Mouse (Mus musculus) intestine, embryonic 14.5 days (tissue): ENCODE measurements around the gene Rpl32. TPM values are rescaled to one million over a fixed set of nuclear protein-coding genes. Genes with fewer than 3 reads are reported as not detected.

ENCODE experiments used
- ATAC-seq: fragments of 200-750 bp; cut with Nextera tagmentation; replicated peaks from 2 replicates; pipeline ENCODE4 v1.8.0; 2017; ENCODE audit warnings: low read depth, moderate number of reproducible peaks, moderate TSS enrichment, moderate library complexity; ENCODE audit not compliant: low FRiP score, low TSS enrichment
- DNase-seq: peaks from one replicate; pipeline ENCODE4 v3.0.0-alpha.2; 2018; ENCODE audit warnings: low spot score
- H3K27ac ChIP-seq: fragments of 300-500 bp; sonication (generic); 2 replicates; pipeline ENCODE4 v1.5.1; 2014; ENCODE audit warnings: low read depth, mild to moderate bottlenecking, control low read depth
- H3K27me3 ChIP-seq: fragments of 300-500 bp; sonication (generic); replicated peaks from 2 replicates; pipeline ENCODE4 v1.6.1; 2014; ENCODE audit warnings: low read length, control low read depth; ENCODE audit not compliant: control insufficient read depth, insufficient read depth
- H3K36me3 ChIP-seq: fragments of 300-500 bp; sonication (generic); 2 replicates; pipeline ENCODE4 v1.6.1; 2014; ENCODE audit warnings: low read length, control low read depth; ENCODE audit not compliant: control insufficient read depth, insufficient read depth
- H3K4me1 ChIP-seq: fragments of 300-500 bp; sonication (generic); replicated peaks from 2 replicates; pipeline ENCODE4 v1.6.1; 2014; ENCODE audit warnings: low read length, control low read depth, mixed read lengths; ENCODE audit not compliant: control insufficient read depth, insufficient read depth
- H3K4me2 ChIP-seq: fragments of 300-500 bp; sonication (generic); 2 replicates; pipeline ENCODE4 v1.6.1; 2014; ENCODE audit warnings: low read length
- H3K4me3 ChIP-seq: fragments of 300-500 bp; sonication (generic); 2 replicates; pipeline ENCODE4 v1.5.1; 2014; ENCODE audit warnings: low read depth, low read length, control low read depth, mixed read lengths
- H3K9ac ChIP-seq: fragments of 300-500 bp; sonication (generic); 2 replicates; pipeline ENCODE4 v1.6.1; 2014; ENCODE audit warnings: mild to moderate bottlenecking, low read length
- H3K9me3 ChIP-seq: fragments of 300-500 bp; sonication (generic); 2 replicates; pipeline ENCODE4 v1.6.1; 2016; ENCODE audit warnings: low read length, control low read depth; ENCODE audit not compliant: control insufficient read depth
- WGBS: fragments of 180-500 bp; shearing (Covaris S2); extraction: QIAGEN DNeasy Blood & Tissue Kit; methylation state at CpG from one replicate; pipeline ENCODE4 v1.1.7; 2014; 5-methylcytosine and 5-hydroxymethylcytosine counted together
- polyA plus RNA-seq: library from polyadenylated mRNA; unstranded; fragments of >200 nt; fragmentation: Nextera tagmentation; extraction: Ambion mirVana; gene quantifications from 2 replicates; pipeline ENCODE4 v1.2.1, GENCODE M21; 2014

Rpl32 gene
- polyA plus RNA-seq, 1 experiment from 2014 or later = 2,809 TPM

- H3K9ac ChIP-seq = peak overlapping the region; percentile 79
- peaks cover 3% of the 10 kb centered on the region; the same call in 1 of the 2 replicates for H3K9me3 ChIP-seq
- H3K36me3 ChIP-seq = peaks cover 19% of the 10 kb centered on the region
- peak overlapping the region; percentile 85 for H3K4me2 ChIP-seq
- no peak for DNase-seq
- H3K27ac ChIP-seq = no peak overlapping the region
- WGBS = 40% methylated on average over 3 of the region's 3 CpGs
- H3K4me3 ChIP-seq = peak overlapping the region; percentile 83
- no peaks in the 10 kb centered on the region for H3K27me3 ChIP-seq
- ATAC-seq = no peak
- peaks cover 27% of the 10 kb centered on the region for H3K4me1 ChIP-seq
Measured at GRCm38 (mm10) chr6:115775838-115776237, 32.7 kb downstream of the Rpl32 start.

- peak; percentile 88 for ATAC-seq
- Histone ChIP-seq H3K27me3 (no peaks in the 10 kb centered on the region), H3K4me3 (peak within 1 kb of the TSS; percentile 83), H3K27ac (peak within 1 kb of the TSS; percentile 80), H3K4me2 (peak within 1 kb of the TSS; percentile 85), H3K36me3 (0 out of 2 replicates have a peak, but pooled peaks cover 9% of the 10 kb centered on the region), H3K9ac (peak within 1 kb of the TSS; percentile 79), H3K9me3 (peaks cover 3% of the 10 kb centered on the region; the same call in 1 of the 2 replicates), H3K4me1 (peaks cover 27% of the 10 kb centered on the region)
- peak; percentile 89 for DNase-seq
- WGBS = 1% methylated on average over 25 of the region's 28 CpGs
Measured at GRCm38 (mm10) chr6:115774501-115774921, 34.0 kb downstream of the Rpl32 start, which contains the start of gene Cand2. Gene Cand2, plus strand, starts transcription at chr6:115774538.

GRCm38 (mm10) chr6:115773966-115774413 is 34.6 kb downstream of the Rpl32 start:
- no peaks in the 10 kb centered on the region for H3K27me3 ChIP-seq
- peak overlapping the region; percentile 16; the same call in 1 of the 2 replicates for H3K27ac ChIP-seq
- WGBS = 2% methylated on average over 14 of the region's 14 CpGs
- DNase-seq (peak; percentile 82), ATAC-seq (peak; percentile 85)
- H3K36me3 ChIP-seq = 0 out of 2 replicates have a peak, but pooled peaks cover 6% of the 10 kb centered on the region
- H3K9me3 ChIP-seq = peaks cover 3% of the 10 kb centered on the region; the same call in 1 of the 2 replicates
- H3K4me2 ChIP-seq = peak overlapping the region; percentile 70
- H3K9ac ChIP-seq = peak overlapping the region; percentile 41
- peaks cover 27% of the 10 kb centered on the region for H3K4me1 ChIP-seq
- H3K4me3 ChIP-seq = peak overlapping the region; percentile 40

DNA sequence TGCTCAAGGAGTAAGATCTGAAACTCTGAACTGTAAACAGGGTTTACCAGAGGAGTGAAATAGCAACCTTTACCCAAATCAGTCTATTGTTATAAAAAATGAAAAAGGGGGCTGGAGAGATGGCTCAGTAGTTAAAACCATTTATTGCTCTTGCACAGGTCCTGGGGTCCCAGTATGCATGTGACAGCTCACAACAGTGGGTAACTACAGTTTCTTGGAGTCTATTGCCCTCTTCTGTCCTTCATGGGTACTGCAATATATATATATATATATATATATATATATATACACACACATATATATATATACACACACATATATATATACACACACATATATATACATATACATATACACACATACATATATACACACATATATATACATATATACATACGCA is 35.9 kb downstream of the Rpl32 start:
- H3K27me3 ChIP-seq = no peaks in the 10 kb centered on the region
- 94% methylated on average over 1 of the region's 1 CpGs for WGBS
- ATAC-seq (no peak), DNase-seq (no peak)
- H3K27ac ChIP-seq = no peak overlapping the region
- H3K36me3 ChIP-seq = no peaks in the 10 kb centered on the region
- H3K9me3 ChIP-seq = peaks cover 3% of the 10 kb centered on the region; the same call in 1 of the 2 replicates
- no peak overlapping the region for H3K9ac ChIP-seq
- peaks cover 27% of the 10 kb centered on the region for H3K4me1 ChIP-seq
- H3K4me2 ChIP-seq = no peak overlapping the region
- no peak overlapping the region for H3K4me3 ChIP-seq

- Histone ChIP-seq H3K27me3 (no peaks in the 10 kb centered on the region), H3K27ac (no peak overlapping the region), H3K4me1 (peaks cover 27% of the 10 kb centered on the region), H3K4me3 (no peak overlapping the region), H3K9ac (no peak overlapping the region), H3K4me2 (no peak overlapping the region), H3K36me3 (no peaks in the 10 kb centered on the region), H3K9me3 (peaks cover 3% of the 10 kb centered on the region; the same call in 1 of the 2 replicates)
- WGBS = 79% methylated on average over 6 of the region's 6 CpGs
- no peak for DNase-seq
- ATAC-seq = no peak
Measured at GRCm38 (mm10) chr6:115772201-115772600, 36.3 kb downstream of the Rpl32 start.

GRCm38 (mm10) chr6:115770852-115771251 is 37.7 kb downstream of the Rpl32 start:
- 58% methylated on average over 4 of the region's 4 CpGs for WGBS
- ATAC-seq = no peak

DNA sequence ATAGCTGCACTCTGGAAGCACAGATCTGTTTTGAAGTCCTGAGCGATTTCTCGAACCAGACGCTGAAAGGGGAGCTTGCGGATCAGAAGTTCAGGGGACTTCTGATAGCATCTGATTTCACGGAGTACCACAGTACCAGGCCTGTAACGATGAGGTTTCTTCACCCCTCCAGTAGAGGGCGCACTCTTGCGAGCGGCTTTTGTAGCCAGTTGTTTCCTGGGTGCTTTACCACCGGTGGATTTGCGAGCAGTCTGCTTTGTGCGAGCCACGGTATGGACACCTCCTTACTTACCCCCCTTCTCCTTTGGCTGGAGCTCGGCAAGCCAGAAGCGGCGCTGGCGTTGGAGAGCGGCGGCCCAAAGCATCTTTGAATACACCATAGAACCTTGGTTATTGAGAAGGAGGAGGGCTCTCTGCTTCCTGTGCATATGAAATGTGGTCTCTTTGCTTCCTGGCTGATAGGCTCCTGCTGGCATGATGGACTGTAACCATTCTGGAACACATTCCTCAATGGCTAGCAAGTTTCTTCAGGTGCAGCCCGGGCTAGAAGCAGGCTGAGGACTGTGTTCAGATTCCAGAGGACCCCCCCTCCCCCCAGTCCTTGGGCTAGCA is 38.4 kb downstream of the Rpl32 start:
- Histone ChIP-seq H3K4me2 (no peak overlapping the region), H3K4me1 (0 out of 2 replicates have a peak, but pooled peaks cover 8% of the 10 kb centered on the region), H3K9me3 (peaks cover 3% of the 10 kb centered on the region; the same call in 1 of the 2 replicates), H3K27ac (no peak overlapping the region), H3K4me3 (no peak overlapping the region), H3K27me3 (no peaks in the 10 kb centered on the region), H3K9ac (no peak overlapping the region), H3K36me3 (no peaks in the 10 kb centered on the region)
- ATAC-seq (no peak), DNase-seq (no peak)
- WGBS = 83% methylated on average over 20 of the region's 20 CpGs

More at GRCm38 (mm10) chr6:115770852-115771251, 37.7 kb downstream of the Rpl32 start:
- H3K4me3 ChIP-seq = no peak overlapping the region
- H3K27ac ChIP-seq = no peak overlapping the region
- no peak overlapping the region for H3K9ac ChIP-seq
- H3K27me3 ChIP-seq = no peaks in the 10 kb centered on the region
- H3K4me2 ChIP-seq = no peak overlapping the region
- peaks cover 14% of the 10 kb centered on the region for H3K4me1 ChIP-seq
- peaks cover 3% of the 10 kb centered on the region; the same call in 1 of the 2 replicates for H3K9me3 ChIP-seq
- DNase-seq = no peak
- no peaks in the 10 kb centered on the region for H3K36me3 ChIP-seq

DNA sequence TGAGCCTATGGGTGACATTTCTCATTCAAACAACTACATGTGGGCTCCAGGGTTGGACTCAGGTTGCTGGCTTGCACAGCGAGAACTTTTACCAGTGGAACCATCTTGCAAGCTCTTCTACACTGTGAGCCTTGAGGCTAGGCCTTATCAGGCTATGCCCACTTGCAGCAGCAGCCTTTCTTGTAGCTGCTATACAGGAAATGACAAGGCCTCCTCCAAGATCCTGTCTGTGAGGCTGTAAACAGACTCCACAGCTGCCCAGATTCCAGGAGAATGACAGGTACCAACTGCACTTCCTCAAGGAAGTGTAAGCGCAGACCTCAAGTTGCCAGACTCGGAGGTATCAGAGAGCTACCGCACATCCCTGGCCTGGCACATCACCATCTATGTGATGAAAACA is 40.3 kb downstream of the Rpl32 start:
- Histone ChIP-seq H3K9me3 (peaks cover 3% of the 10 kb centered on the region; the same call in 1 of the 2 replicates), H3K27ac (0 out of 2 replicates have a peak overlapping the region, but pooled peaks have one; percentile 16), H3K4me2 (no peak overlapping the region), H3K9ac (no peak overlapping the region), H3K4me1 (peaks cover 13% of the 10 kb centered on the region), H3K4me3 (no peak overlapping the region), H3K36me3 (no peaks in the 10 kb centered on the region), H3K27me3 (no peaks in the 10 kb centered on the region)
- 50% methylated on average over 4 of the region's 4 CpGs for WGBS
- DNase-seq (no peak), ATAC-seq (no peak)
